Mouse (Mus musculus) heart, postnatal 0 days (tissue): ENCODE measurements around the gene Fam135a. TPM values are rescaled to one million over a fixed set of nuclear protein-coding genes. Genes with fewer than 3 reads are reported as not detected.

ENCODE experiments used
- ATAC-seq: fragments of 200-750 bp; cut with Nextera tagmentation; 2 replicates; pipeline ENCODE4 v1.8.0; 2017; ENCODE audit warnings: low read depth, moderate number of reproducible peaks, moderate library complexity; ENCODE audit not compliant: insufficient read depth
- DNase-seq: peaks from one replicate; pipeline ENCODE4 v3.0.0-alpha.2; 2016; ENCODE audit warnings: low spot score
- H3K27ac ChIP-seq: fragments of 300-500 bp; sonication (generic); 2 replicates; pipeline ENCODE4 v1.5.1; 2014; ENCODE audit warnings: low read depth, mild to moderate bottlenecking
- H3K27me3 ChIP-seq: fragments of 300-500 bp; sonication (generic); 2 replicates; pipeline ENCODE4 v1.6.1; 2014; ENCODE audit warnings: low read length, mixed read lengths; ENCODE audit not compliant: control insufficient read depth, insufficient read depth
- H3K36me3 ChIP-seq: fragments of 300-500 bp; sonication (generic); replicated peaks from 2 replicates; pipeline ENCODE4 v1.6.1; 2014; ENCODE audit warnings: low read length, mixed read lengths; ENCODE audit not compliant: control insufficient read depth, insufficient read depth
- H3K4me1 ChIP-seq: fragments of 300-500 bp; sonication (generic); 2 replicates; pipeline ENCODE4 v1.6.1; 2014; ENCODE audit warnings: antibody characterized with exemption; ENCODE audit not compliant: control insufficient read depth, insufficient read depth
- H3K4me2 ChIP-seq: fragments of 300-500 bp; sonication (generic); 2 replicates; pipeline ENCODE4 v1.6.1; 2014; ENCODE audit warnings: low read depth, mild to moderate bottlenecking, low read length, moderate library complexity
- H3K4me3 ChIP-seq: fragments of 300-500 bp; sonication (generic); 2 replicates; pipeline ENCODE4 v1.5.1; 2014; ENCODE audit warnings: low read depth, low read length
- H3K9ac ChIP-seq: fragments of 300-500 bp; sonication (generic); replicated peaks from 2 replicates; pipeline ENCODE4 v1.6.1; 2014; ENCODE audit warnings: low read depth, low read length, mixed read lengths
- H3K9me3 ChIP-seq: fragments of 300-500 bp; sonication (generic); replicated peaks from 2 replicates; pipeline ENCODE4 v1.6.1; 2016; ENCODE audit warnings: low read length; ENCODE audit not compliant: control insufficient read depth
- CTCF ChIP-seq: IDR thresholded peaks from 2 replicates; pipeline ENCODE4 v1.5.1; 2016; ENCODE audit warnings: antibody characterized with exemption, control low read depth, low read depth
- EP300 ChIP-seq: IDR thresholded peaks from 2 replicates; pipeline ENCODE4 v1.6.1; 2016; ENCODE audit warnings: antibody characterized with exemption, low read depth
- WGBS: fragments of 180-500 bp; shearing (Covaris S2); extraction: QIAGEN DNeasy Blood & Tissue Kit; methylation state at CpG from one replicate; pipeline ENCODE4 v1.1.7; 2014; 5-methylcytosine and 5-hydroxymethylcytosine counted together
- polyA plus RNA-seq: library from polyadenylated mRNA; unstranded; fragments of >200 nt; fragmentation: Nextera tagmentation; extraction: Ambion mirVana; gene quantifications from 2 replicates; pipeline ENCODE4 v1.2.1, GENCODE M21; 2015
- total RNA-seq: library from RNA; depleted of rRNA; stranded (reverse); fragments of >200 nt; gene quantifications from 2 replicates; pipeline ENCODE4 v1.2.3, GENCODE M21; 2014; ENCODE audit warnings: low replicate concordance

Gene Fam135a
- total and polyA plus RNA-seq, 2 experiments from 2014 or later, result 18.0 to 25.2 TPM

- no peaks in the 10 kb centered on the region for H3K9me3 ChIP-seq
- no peaks in the 10 kb centered on the region for H3K27me3 ChIP-seq
- no peaks in the 10 kb centered on the region for H3K4me1 ChIP-seq
- 93% methylated on average over 14 of the region's 14 CpGs for WGBS
- no peak overlapping the region for H3K27ac ChIP-seq
- H3K9ac ChIP-seq, result no peak overlapping the region
- H3K4me3 ChIP-seq, result no peak overlapping the region
- peaks cover 28% of the 10 kb centered on the region for H3K36me3 ChIP-seq
- H3K4me2 ChIP-seq, result no peak overlapping the region
- ATAC-seq (no peak), DNase-seq (no peak)
- TF ChIP-seq CTCF, result no peak
- TF ChIP-seq EP300, result no peak
Observed at GRCm38 (mm10) chr1:24055706-24056105, 44.4 kb downstream of the Fam135a start.

- Histone ChIP-seq H3K27me3 (no peaks in the 10 kb centered on the region), H3K4me2 (no peak overlapping the region), H3K4me1 (no peaks in the 10 kb centered on the region), H3K4me3 (no peak overlapping the region), H3K36me3 (peaks cover 21% of the 10 kb centered on the region), H3K27ac (no peak overlapping the region), H3K9me3 (no peaks in the 10 kb centered on the region), H3K9ac (no peak overlapping the region)
- no peak for TF ChIP-seq CTCF
- TF ChIP-seq EP300, result no peak
- DNase-seq (no peak), ATAC-seq (no peak)
- WGBS, result 71% methylated on average over 6 of the region's 6 CpGs
Observed at GRCm38 (mm10) chr1:24046730-24047510, 53.2 kb downstream of the Fam135a start.

GRCm38 (mm10) chr1:24045627-24046026, 54.5 kb downstream of the Fam135a start:
- no peak for ATAC-seq
- H3K4me2 ChIP-seq, result no peak overlapping the region
- no peaks in the 10 kb centered on the region for H3K9me3 ChIP-seq
- no peak overlapping the region for H3K9ac ChIP-seq
- no peak for TF ChIP-seq EP300
- no peak for TF ChIP-seq CTCF
- peaks cover 18% of the 10 kb centered on the region; the same call in 1 of the 2 replicates for H3K36me3 ChIP-seq
- no peak for DNase-seq
- H3K4me3 ChIP-seq, result no peak overlapping the region
- WGBS, result 49% methylated on average over 5 of the region's 5 CpGs
- no peaks in the 10 kb centered on the region for H3K27me3 ChIP-seq
- no peaks in the 10 kb centered on the region for H3K4me1 ChIP-seq
- no peak overlapping the region for H3K27ac ChIP-seq

DNA sequence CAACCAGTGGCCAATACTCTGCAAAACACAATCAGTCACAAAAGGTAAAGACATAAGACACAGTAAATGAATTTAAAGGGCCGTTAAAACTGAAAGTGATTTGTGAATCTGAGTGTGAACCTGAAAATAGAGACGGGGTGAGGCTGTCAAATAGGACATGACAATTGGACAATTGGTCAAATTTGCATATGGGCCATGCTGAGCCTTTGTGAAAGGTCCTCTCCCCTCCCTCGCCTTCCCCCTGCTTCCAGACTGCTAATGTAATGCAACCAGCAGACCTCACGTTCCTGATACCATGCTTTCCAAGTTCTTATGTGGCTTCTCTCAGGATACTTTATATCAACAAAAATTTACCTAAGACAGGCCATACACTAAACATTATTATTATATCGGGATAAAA, 57.1 kb downstream of the Fam135a start:
- H3K9me3 ChIP-seq, result no peaks in the 10 kb centered on the region
- H3K4me3 ChIP-seq, result no peak overlapping the region
- no peaks in the 10 kb centered on the region for H3K27me3 ChIP-seq
- H3K36me3 ChIP-seq, result peaks cover 21% of the 10 kb centered on the region; the same call in 1 of the 2 replicates
- DNase-seq, result no peak
- no peak for TF ChIP-seq EP300
- no peak for TF ChIP-seq CTCF
- H3K9ac ChIP-seq, result no peak overlapping the region
- ATAC-seq, result no peak
- H3K4me1 ChIP-seq, result no peaks in the 10 kb centered on the region
- H3K4me2 ChIP-seq, result no peak overlapping the region
- 82% methylated on average over 5 of the region's 5 CpGs for WGBS
- H3K27ac ChIP-seq, result no peak overlapping the region

DNA sequence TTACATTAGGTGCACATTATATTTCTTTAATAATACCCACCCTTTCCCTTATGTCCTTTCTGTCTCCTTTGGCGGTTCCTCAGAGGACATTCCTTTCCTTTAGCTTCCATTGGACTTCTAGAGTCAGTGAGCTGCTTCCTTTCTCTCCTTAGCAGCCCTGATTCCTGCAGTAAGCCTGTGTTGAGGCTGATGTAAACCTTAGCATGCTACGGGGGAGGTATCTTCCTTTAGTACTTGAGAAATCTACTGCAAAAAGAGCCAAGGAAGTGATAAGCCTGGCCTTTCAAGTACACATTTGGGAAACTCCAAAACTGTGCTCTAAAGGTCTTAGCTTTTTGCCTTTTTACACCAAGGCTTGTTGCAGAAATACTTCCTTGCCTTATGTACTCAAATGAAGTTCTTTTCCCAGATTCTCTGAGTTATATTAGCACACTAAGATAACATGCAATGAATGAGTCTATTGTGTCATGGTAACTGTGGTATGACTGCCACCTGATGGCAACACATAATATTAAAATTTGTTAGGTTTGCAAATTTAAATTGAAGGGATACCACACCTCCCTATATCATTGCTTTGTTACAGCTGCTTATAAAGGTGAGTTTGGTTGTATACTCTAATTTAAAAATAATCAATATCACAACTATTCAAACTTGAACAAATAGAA, 66.2 kb downstream of the Fam135a start:
- Histone ChIP-seq H3K4me1 (no peaks in the 10 kb centered on the region), H3K36me3 (peaks cover 23% of the 10 kb centered on the region), H3K4me3 (no peak overlapping the region), H3K9ac (no peak overlapping the region), H3K27ac (no peak overlapping the region), H3K4me2 (no peak overlapping the region), H3K27me3 (no peaks in the 10 kb centered on the region), H3K9me3 (no peaks in the 10 kb centered on the region)
- 50% methylated on average over 2 of the region's 2 CpGs for WGBS
- DNase-seq (peak; percentile 17), ATAC-seq (no peak)
- TF ChIP-seq CTCF (peak; percentile 49), EP300 (no peak)
